Mouse (Mus musculus) lung, postnatal 0 days (tissue): Measurements from ENCODE around the gene Eepd1. TPM values are rescaled to one million over a fixed set of nuclear protein-coding genes. Genes with fewer than 3 reads are reported as not detected.

Experiments
- ATAC-seq: fragments of 200-750 bp; cut with Nextera tagmentation; 2 replicates; pipeline ENCODE4 v1.8.0; 2017; ENCODE audit warnings: moderate library complexity
- DNase-seq: peaks from one replicate; pipeline ENCODE4 v3.0.0-alpha.2; 2016; ENCODE audit warnings: low spot score
- H3K27ac ChIP-seq: fragments of 300-500 bp; sonication (generic); 2 replicates; pipeline ENCODE4 v1.5.1; 2014; ENCODE audit warnings: antibody characterized with exemption, mild to moderate bottlenecking, low read length, mixed read lengths
- H3K27me3 ChIP-seq: fragments of 300-500 bp; sonication (generic); replicated peaks from 2 replicates; pipeline ENCODE4 v1.6.1; 2014; ENCODE audit warnings: low read length, mixed read lengths; ENCODE audit not compliant: insufficient read depth
- H3K36me3 ChIP-seq: fragments of 300-500 bp; sonication (generic); 2 replicates; pipeline ENCODE4 v1.6.1; 2014; ENCODE audit warnings: low read length, mixed read lengths; ENCODE audit not compliant: insufficient read depth
- H3K4me1 ChIP-seq: fragments of 300-500 bp; sonication (generic); 2 replicates; pipeline ENCODE4 v1.6.1; 2014; ENCODE audit warnings: antibody characterized with exemption, low read depth, low read length, mixed read lengths; ENCODE audit not compliant: insufficient read depth
- H3K4me2 ChIP-seq: fragments of 300-500 bp; sonication (generic); replicated peaks from 2 replicates; pipeline ENCODE4 v1.6.1; 2014; ENCODE audit warnings: low read depth, mild to moderate bottlenecking, low read length, moderate library complexity, mixed read lengths
- H3K4me3 ChIP-seq: fragments of 300-500 bp; sonication (generic); 2 replicates; pipeline ENCODE4 v1.5.1; 2014; ENCODE audit warnings: low read depth, low read length
- H3K9ac ChIP-seq: fragments of 300-500 bp; sonication (generic); replicated peaks from 2 replicates; pipeline ENCODE4 v1.6.1; 2014; ENCODE audit warnings: low read depth, mild to moderate bottlenecking
- H3K9me3 ChIP-seq: fragments of 300-500 bp; sonication (generic); 2 replicates; pipeline ENCODE4 v1.6.1; 2016; ENCODE audit warnings: low read length, mixed read lengths
- CTCF ChIP-seq: IDR thresholded peaks from 2 replicates; pipeline ENCODE4 v1.5.1; 2016; ENCODE audit warnings: antibody characterized with exemption, mild to moderate bottlenecking
- EP300 ChIP-seq: IDR thresholded peaks from 2 replicates; pipeline ENCODE4 v1.6.1; 2016; ENCODE audit warnings: antibody characterized with exemption, mild to moderate bottlenecking, control low read depth
- WGBS: fragments of 180-500 bp; shearing (Covaris S2); extraction: QIAGEN DNeasy Blood & Tissue Kit; methylation state at CpG from one replicate; pipeline ENCODE4 v1.1.7; 2014; 5-methylcytosine and 5-hydroxymethylcytosine counted together
- polyA plus RNA-seq: library from polyadenylated mRNA; unstranded; fragments of >200 nt; fragmentation: Nextera tagmentation; extraction: Ambion mirVana; gene quantifications from 2 replicates; pipeline ENCODE4 v1.2.1, GENCODE M21; 2015

The Eepd1 gene
- polyA plus RNA-seq, 1 experiment from 2014 or later, result 19.2 TPM

- Histone ChIP-seq H3K27ac (no peak overlapping the region), H3K9me3 (no peaks in the 10 kb centered on the region), H3K27me3 (no peaks in the 10 kb centered on the region), H3K4me2 (no peak overlapping the region), H3K4me3 (no peak overlapping the region), H3K36me3 (no peaks in the 10 kb centered on the region), H3K9ac (no peak overlapping the region), H3K4me1 (no peaks in the 10 kb centered on the region)
- ATAC-seq, result no peak
- WGBS, result 81% methylated on average over 4 of the region's 4 CpGs
- TF ChIP-seq EP300, result no peak
- TF ChIP-seq CTCF, result no peak
- no peak for DNase-seq
Observed at GRCm38 (mm10) chr9:25496196-25496595, 14.8 kb downstream of the Eepd1 start.

DNA sequence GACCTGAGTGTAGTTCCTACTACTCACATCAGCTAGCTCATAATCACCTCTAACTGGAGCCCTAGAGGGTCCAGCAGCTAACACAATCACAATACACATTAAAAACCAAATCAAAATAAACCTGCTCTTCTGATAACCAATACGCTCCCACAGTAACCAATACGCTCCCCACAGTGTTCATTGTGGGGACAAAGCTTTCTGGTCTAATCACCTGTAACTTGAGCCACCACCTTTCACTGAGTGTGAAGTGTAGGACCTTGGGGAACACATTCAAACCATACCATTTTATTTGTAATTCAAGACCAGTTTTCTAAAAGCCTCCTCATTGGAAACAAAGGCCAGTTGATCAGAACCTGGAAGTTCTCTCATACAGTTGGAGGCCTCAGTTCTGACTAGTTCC, 15.4 kb downstream of the Eepd1 start:
- Histone ChIP-seq H3K27me3 (no peaks in the 10 kb centered on the region), H3K27ac (no peak overlapping the region), H3K4me3 (no peak overlapping the region), H3K4me2 (no peak overlapping the region), H3K36me3 (no peaks in the 10 kb centered on the region), H3K9me3 (no peaks in the 10 kb centered on the region), H3K9ac (no peak overlapping the region), H3K4me1 (no peaks in the 10 kb centered on the region)
- DNase-seq (no peak), ATAC-seq (no peak)
- WGBS, result 99% methylated on average over 2 of the region's 2 CpGs
- TF ChIP-seq EP300 (no peak), CTCF (no peak)

- Histone ChIP-seq H3K4me1 (no peaks in the 10 kb centered on the region; the same call in 1 of the 2 replicates), H3K9me3 (no peaks in the 10 kb centered on the region), H3K27ac (no peak overlapping the region), H3K4me3 (no peak overlapping the region), H3K9ac (no peak overlapping the region), H3K4me2 (no peak overlapping the region), H3K27me3 (no peaks in the 10 kb centered on the region), H3K36me3 (no peaks in the 10 kb centered on the region)
- ATAC-seq (peak; percentile 87), DNase-seq (peak; percentile 62)
- WGBS, result 17% methylated on average over 4 of the region's 4 CpGs
- no peak for TF ChIP-seq CTCF
- TF ChIP-seq EP300, result peak; percentile 53; the same call in 1 of the 2 replicates
Observed at GRCm38 (mm10) chr9:25498770-25499169, 17.4 kb downstream of the Eepd1 start.

- H3K27ac ChIP-seq, result no peak overlapping the region
- ATAC-seq, result peak; percentile 37; the same call in 1 of the 2 replicates
- no peaks in the 10 kb centered on the region for H3K27me3 ChIP-seq
- H3K9me3 ChIP-seq, result no peaks in the 10 kb centered on the region
- no peak overlapping the region for H3K4me3 ChIP-seq
- WGBS, result 28% methylated on average over 3 of the region's 3 CpGs
- TF ChIP-seq CTCF (no peak), EP300 (no peak)
- H3K9ac ChIP-seq, result no peak overlapping the region
- no peaks in the 10 kb centered on the region for H3K36me3 ChIP-seq
- peaks cover under 1% of the 10 kb centered on the region; the same call in 1 of the 2 replicates for H3K4me1 ChIP-seq
- DNase-seq, result no peak
- H3K4me2 ChIP-seq, result no peak overlapping the region
Observed at GRCm38 (mm10) chr9:25499306-25499705, 18.0 kb downstream of the Eepd1 start.

DNA sequence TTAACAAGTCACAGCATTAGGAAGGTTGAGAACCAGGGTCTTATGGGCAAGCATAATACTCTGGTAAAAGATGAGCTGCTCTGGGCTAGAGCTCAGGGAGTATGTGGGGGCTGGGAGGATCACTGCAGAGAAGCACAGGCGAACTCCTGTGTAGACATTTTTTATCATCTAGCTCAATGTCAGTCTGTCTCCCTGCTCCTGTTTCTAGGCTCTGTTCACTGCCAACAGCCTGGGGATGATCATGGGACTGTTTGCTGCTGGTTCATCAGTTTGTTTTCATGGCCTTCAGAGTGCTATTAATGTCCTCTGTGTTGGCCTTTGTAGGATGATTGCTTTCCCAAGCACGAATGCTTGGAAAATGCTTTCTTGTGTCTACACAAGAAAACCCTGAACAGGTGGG, 18.7 kb downstream of the Eepd1 start:
- no peak overlapping the region for H3K9ac ChIP-seq
- H3K27me3 ChIP-seq, result no peaks in the 10 kb centered on the region
- DNase-seq (no peak), ATAC-seq (no peak)
- no peak overlapping the region for H3K4me3 ChIP-seq
- no peaks in the 10 kb centered on the region for H3K9me3 ChIP-seq
- no peak overlapping the region for H3K4me2 ChIP-seq
- TF ChIP-seq EP300, result no peak
- no peak for TF ChIP-seq CTCF
- H3K4me1 ChIP-seq, result peaks cover 3% of the 10 kb centered on the region; the same call in 1 of the 2 replicates
- 80% methylated on average over 2 of the region's 2 CpGs for WGBS
- H3K27ac ChIP-seq, result no peak overlapping the region
- H3K36me3 ChIP-seq, result no peaks in the 10 kb centered on the region

GRCm38 (mm10) chr9:25508825-25509224, 27.5 kb downstream of the Eepd1 start:
- no peak overlapping the region for H3K27ac ChIP-seq
- no peaks in the 10 kb centered on the region for H3K36me3 ChIP-seq
- WGBS, result 85% methylated on average over 3 of the region's 3 CpGs
- H3K9me3 ChIP-seq, result no peaks in the 10 kb centered on the region
- H3K4me2 ChIP-seq, result no peak overlapping the region
- no peak overlapping the region for H3K4me3 ChIP-seq
- H3K27me3 ChIP-seq, result no peaks in the 10 kb centered on the region
- DNase-seq, result no peak
- H3K9ac ChIP-seq, result no peak overlapping the region
- no peak for ATAC-seq
- TF ChIP-seq EP300, result no peak
- no peak for TF ChIP-seq CTCF
- H3K4me1 ChIP-seq, result peaks cover 3% of the 10 kb centered on the region; the same call in 1 of the 2 replicates

GRCm38 (mm10) chr9:25510572-25510971, 29.2 kb downstream of the Eepd1 start:
- WGBS, result 72% methylated on average over 11 of the region's 11 CpGs
- H3K27ac ChIP-seq, result no peak overlapping the region
- peak; percentile 40; the same call in 1 of the 2 replicates for TF ChIP-seq EP300
- TF ChIP-seq CTCF, result no peak

More at GRCm38 (mm10) chr9:25510572-25510971, 29.2 kb downstream of the Eepd1 start:
- ATAC-seq (peak; percentile 70), DNase-seq (peak; percentile 69)
- no peak overlapping the region for H3K4me3 ChIP-seq
- no peaks in the 10 kb centered on the region for H3K36me3 ChIP-seq
- H3K9ac ChIP-seq, result no peak overlapping the region
- no peaks in the 10 kb centered on the region for H3K9me3 ChIP-seq
- H3K4me1 ChIP-seq, result no peaks in the 10 kb centered on the region; the same call in 1 of the 2 replicates
- no peak overlapping the region for H3K4me2 ChIP-seq
- no peaks in the 10 kb centered on the region for H3K27me3 ChIP-seq
